Mouse (Mus musculus): ENCODE data around the gene Dnttip1. TPM values are rescaled to one million over a fixed set of nuclear protein-coding genes. Genes with fewer than 3 reads are reported as not detected.

Dnttip1 gene
- total and polyA plus RNA-seq, 3 experiments, result 14.0 to 29.7 (median 17.6) TPM

- Histone ChIP-seq H3K4me3 (replicated peaks in 1 of 3; ENCODE audit: low read depth in 2 of 3, low read length in 2 of 3, poor library complexity in 1 of 3) (no peak overlapping the region), H3K27ac (ENCODE audit: insufficient read depth, low read depth) (no peak overlapping the region), H3K79me2 (replicated peaks; ENCODE audit: control insufficient read depth, extremely low read depth, insufficient read depth, poor library complexity, severe bottlenecking) (no peaks in the 10 kb centered on the region), H3K36me3 (replicated peaks in 1 of 2; ENCODE audit: control insufficient read depth in 1 of 2, insufficient read depth in 1 of 2, low read length in 1 of 2) (peaks cover 3 to 14% of the 10 kb centered on the region in 2 experiments), H3K27me3 (replicated peaks) (peaks cover 53% of the 10 kb centered on the region), H3K4me2 (ENCODE audit: insufficient read depth, low read depth, poor library complexity, severe bottlenecking) (no peak overlapping the region), H3K9me3 (replicated peaks; ENCODE audit: low read length) (no peaks in the 10 kb centered on the region), H3K9ac (ENCODE audit: insufficient read depth, low read depth) (no peak overlapping the region), H3K4me1 (ENCODE audit: control insufficient read depth in 1 of 2, insufficient read depth in 2 of 2) (no peaks in the 10 kb centered on the region)
- dilution Hi-C loops (cut with MboI; ENCODE audit: extremely low pct_ligation_motif_present, extremely low pct_unique_long_range_greater_than_20kb, low sequenced_read_pairs), result no loop called here
- in situ Hi-C loops (cut with MboI; ENCODE audit: low pct_ligation_motif_present, low pct_unique_long_range_greater_than_20kb, low sequenced_read_pairs), result no loop called here
- no peak for DNase-seq (ENCODE audit: extremely low read depth)
- TF ChIP-seq NELFE (IDR thresholded peaks at IDR 0.05; ENCODE audit: low read depth, low read length) (no peak), POLR2A (IDR thresholded peaks at IDR 0.05; ENCODE audit: low read depth, low read length) (no peak), USF1 (IDR thresholded peaks at IDR 0.05; ENCODE audit: low read depth, low read length) (no peak), MAZ (IDR thresholded peaks at IDR 0.05; ENCODE audit: low read depth, low read length) (no peak), ZMIZ1 (IDR thresholded peaks at IDR 0.05; ENCODE audit: low read depth, low read length) (no peak), CHD1 (IDR thresholded peaks at IDR 0.05; ENCODE audit: low read depth, low read length) (no peak), KAT2A (IDR thresholded peaks at IDR 0.05; ENCODE audit: insufficient replicate concordance, low read length) (no peak), USF2 (conservative IDR thresholded peaks at IDR 0.05; ENCODE audit: low read depth, low read length) (no peak), POLR2AphosphoS2 (IDR thresholded peaks at IDR 0.05; ENCODE audit: low read depth, low read length) (no peak), IRF4 (IDR thresholded peaks at IDR 0.05; ENCODE audit: low read depth, low read length) (no peak)
Observed at GRCm38 (mm10) chr2:164777246-164778014, 31.6 kb downstream of the Dnttip1 start.

GRCm38 (mm10) chr2:164778015-164778287 lies 32.2 kb downstream of the Dnttip1 start:
- H3K36me3 ChIP-seq (replicated peaks in 1 of 2; ENCODE audit: control insufficient read depth in 1 of 2, insufficient read depth in 1 of 2, low read length in 1 of 2), result peaks cover under 1 to 11% of the 10 kb centered on the region in 2 experiments
- TF ChIP-seq ETS1 (conservative IDR thresholded peaks at IDR 0.05; ENCODE audit: low read depth, low read length) (no peak), MEF2A (IDR thresholded peaks at IDR 0.05; ENCODE audit: borderline replicate concordance, low read depth, low read length) (no peak), PAX5 (IDR thresholded peaks at IDR 0.05; ENCODE audit: low read length) (no peak), IRF4 (IDR thresholded peaks at IDR 0.05; ENCODE audit: low read depth, low read length) (no peak), RCOR1 (conservative IDR thresholded peaks at IDR 0.05; ENCODE audit: low read depth, low read length) (no peak), BHLHE40 (IDR thresholded peaks at IDR 0.05; ENCODE audit: low read depth, low read length) (no peak), MYC (IDR thresholded peaks at IDR 0.05; ENCODE audit: low read depth, low read length) (no peak), ZKSCAN1 (IDR thresholded peaks at IDR 0.05; ENCODE audit: borderline replicate concordance, low read depth, low read length) (no peak), RAD21 (IDR thresholded peaks at IDR 0.05; ENCODE audit: low read depth, low read length) (no peak), NELFE (IDR thresholded peaks at IDR 0.05; ENCODE audit: low read depth, low read length) (no peak), CHD1 (IDR thresholded peaks at IDR 0.05; ENCODE audit: low read depth, low read length) (no peak), POLR2AphosphoS2 (IDR thresholded peaks at IDR 0.05; ENCODE audit: low read depth, low read length) (no peak), ZC3H11A (IDR thresholded peaks at IDR 0.05; ENCODE audit: low read depth, low read length) (no peak), MAFK (IDR thresholded peaks at IDR 0.05; ENCODE audit: insufficient replicate concordance, low read length) (no peak), MXI1 (IDR thresholded peaks at IDR 0.05; ENCODE audit: low read depth, low read length) (no peak), JUND (conservative IDR thresholded peaks at IDR 0.05; ENCODE audit: low read depth, low read length) (no peak), POLR2A (IDR thresholded peaks at IDR 0.05; ENCODE audit: low read depth, low read length) (no peak)
- H3K9me3 ChIP-seq (replicated peaks; ENCODE audit: low read length), result no peaks in the 10 kb centered on the region
- H3K27me3 ChIP-seq (replicated peaks), result peaks cover 58% of the 10 kb centered on the region
- no peaks in the 10 kb centered on the region for H3K4me1 ChIP-seq (ENCODE audit: control insufficient read depth in 1 of 2, insufficient read depth in 2 of 2)
- no peak for DNase-seq (ENCODE audit: extremely low read depth)
- no peak overlapping the region for H3K4me2 ChIP-seq (ENCODE audit: insufficient read depth, low read depth, poor library complexity, severe bottlenecking)
- no peak overlapping the region for H3K4me3 ChIP-seq (replicated peaks in 1 of 3; ENCODE audit: low read depth in 2 of 3, low read length in 2 of 3, poor library complexity in 1 of 3)
- dilution Hi-C loops (cut with MboI; ENCODE audit: extremely low pct_ligation_motif_present, extremely low pct_unique_long_range_greater_than_20kb, low sequenced_read_pairs), result no loop called here
- H3K27ac ChIP-seq (ENCODE audit: insufficient read depth, low read depth), result no peak overlapping the region
- in situ Hi-C loops (cut with MboI; ENCODE audit: low pct_ligation_motif_present, low pct_unique_long_range_greater_than_20kb, low sequenced_read_pairs), result no loop called here
- no peak overlapping the region for H3K9ac ChIP-seq (ENCODE audit: insufficient read depth, low read depth)
- H3K79me2 ChIP-seq (replicated peaks; ENCODE audit: control insufficient read depth, extremely low read depth, insufficient read depth, poor library complexity, severe bottlenecking), result no peaks in the 10 kb centered on the region
